Mouse (Mus musculus): ENCODE data around the gene Wdr35. TPM values are rescaled to one million over a fixed set of nuclear protein-coding genes. Genes with fewer than 3 reads are reported as not detected.

The Wdr35 gene
- polyA plus RNA-seq, 1 experiment from 2014 or later, result 21.6 TPM

GRCm38 (mm10) chr12:8975076-8975475 is 1.4 kb downstream of the Wdr35 start:
- Histone ChIP-seq H3K4me2 (ENCODE audit: low read depth) (no peak overlapping the region), H3K36me3 (ENCODE audit: control insufficient read depth, insufficient read depth, low read length) (no peaks in the 10 kb centered on the region), H3K9ac (ENCODE audit: low read length) (no peak overlapping the region), H3K9me3 (ENCODE audit: control insufficient read depth, low read length) (no peaks in the 10 kb centered on the region), H3K27me3 (ENCODE audit: control insufficient read depth, insufficient read depth, low read length) (no peaks in the 10 kb centered on the region), H3K4me1 (ENCODE audit: control insufficient read depth, insufficient read depth, low read length) (peaks cover 4% of the 10 kb centered on the region; the same call in 1 of the 2 replicates), H3K4me3 (ENCODE audit: low read depth, low read length) (no peak overlapping the region), H3K27ac (ENCODE audit: low read depth, low read length) (no peak overlapping the region)
- ATAC-seq (ENCODE audit: insufficient read depth, low FRiP score, low TSS enrichment) (no peak), DNase-seq (ENCODE audit: low spot score) (no peak)
- 87% methylated on average over 3 of the region's 3 CpGs for WGBS

GRCm38 (mm10) chr12:8993231-8993630 is 19.5 kb downstream of the Wdr35 start:
- no peak for ATAC-seq (ENCODE audit: insufficient read depth, low FRiP score, low TSS enrichment)
- WGBS, result 86% methylated on average over 6 of the region's 8 CpGs
- no peaks in the 10 kb centered on the region; the same call in none of the 2 replicates for H3K36me3 ChIP-seq (ENCODE audit: control insufficient read depth, insufficient read depth, low read length)
- no peak overlapping the region for H3K4me2 ChIP-seq (ENCODE audit: low read depth)
- no peaks in the 10 kb centered on the region for H3K27me3 ChIP-seq (ENCODE audit: control insufficient read depth, insufficient read depth, low read length)
- H3K9ac ChIP-seq (ENCODE audit: low read length), result no peak overlapping the region
- DNase-seq (ENCODE audit: low spot score), result no peak
- H3K4me1 ChIP-seq (ENCODE audit: control insufficient read depth, insufficient read depth, low read length), result no peaks in the 10 kb centered on the region
- no peaks in the 10 kb centered on the region for H3K9me3 ChIP-seq (ENCODE audit: control insufficient read depth, low read length)
- no peak overlapping the region for H3K27ac ChIP-seq (ENCODE audit: low read depth, low read length)
- no peak overlapping the region for H3K4me3 ChIP-seq (ENCODE audit: low read depth, low read length)

GRCm38 (mm10) chr12:8998318-8998717 is 24.6 kb downstream of the Wdr35 start:
- ATAC-seq (ENCODE audit: insufficient read depth, low FRiP score, low TSS enrichment), result no peak
- DNase-seq (ENCODE audit: low spot score), result no peak
- no peaks in the 10 kb centered on the region for H3K4me1 ChIP-seq (ENCODE audit: control insufficient read depth, insufficient read depth, low read length)
- no peak overlapping the region for H3K27ac ChIP-seq (ENCODE audit: low read depth, low read length)
- no peaks in the 10 kb centered on the region; the same call in none of the 2 replicates for H3K36me3 ChIP-seq (ENCODE audit: control insufficient read depth, insufficient read depth, low read length)
- H3K9ac ChIP-seq (ENCODE audit: low read length), result no peak overlapping the region
- H3K4me2 ChIP-seq (ENCODE audit: low read depth), result no peak overlapping the region
- no peaks in the 10 kb centered on the region for H3K9me3 ChIP-seq (ENCODE audit: control insufficient read depth, low read length)
- no peak overlapping the region for H3K4me3 ChIP-seq (ENCODE audit: low read depth, low read length)
- WGBS, result 90% methylated on average over 4 of the region's 4 CpGs
- H3K27me3 ChIP-seq (ENCODE audit: control insufficient read depth, insufficient read depth, low read length), result no peaks in the 10 kb centered on the region

GRCm38 (mm10) chr12:9002038-9002648 is 28.5 kb downstream of the Wdr35 start:
- Histone ChIP-seq H3K4me1 (ENCODE audit: control insufficient read depth, insufficient read depth, low read length) (no peaks in the 10 kb centered on the region), H3K4me2 (ENCODE audit: low read depth) (no peak overlapping the region), H3K4me3 (ENCODE audit: low read depth, low read length) (no peak overlapping the region), H3K36me3 (ENCODE audit: control insufficient read depth, insufficient read depth, low read length) (no peaks in the 10 kb centered on the region; the same call in 1 of the 2 replicates), H3K27me3 (ENCODE audit: control insufficient read depth, insufficient read depth, low read length) (no peaks in the 10 kb centered on the region), H3K27ac (ENCODE audit: low read depth, low read length) (no peak overlapping the region), H3K9ac (ENCODE audit: low read length) (no peak overlapping the region), H3K9me3 (ENCODE audit: control insufficient read depth, low read length) (no peaks in the 10 kb centered on the region)
- ATAC-seq (ENCODE audit: insufficient read depth, low FRiP score, low TSS enrichment), result no peak
- peak; percentile 69 for DNase-seq (ENCODE audit: low spot score)
- 17% methylated on average over 5 of the region's 5 CpGs for WGBS

- no peak for DNase-seq (ENCODE audit: low spot score)
Observed at GRCm38 (mm10) chr12:9007146-9007545, 33.5 kb downstream of the Wdr35 start.

GRCm38 (mm10) chr12:9007811-9008210 is 34.1 kb downstream of the Wdr35 start:
- H3K4me1 ChIP-seq (ENCODE audit: control insufficient read depth, insufficient read depth, low read length), result no peaks in the 10 kb centered on the region
- H3K4me3 ChIP-seq (ENCODE audit: low read depth, low read length), result no peak overlapping the region
- H3K4me2 ChIP-seq (ENCODE audit: low read depth), result no peak overlapping the region
- no peaks in the 10 kb centered on the region for H3K27me3 ChIP-seq (ENCODE audit: control insufficient read depth, insufficient read depth, low read length)
- no peak overlapping the region for H3K27ac ChIP-seq (ENCODE audit: low read depth, low read length)
- H3K9me3 ChIP-seq (ENCODE audit: control insufficient read depth, low read length), result no peaks in the 10 kb centered on the region
- 94% methylated on average over 6 of the region's 6 CpGs for WGBS
- H3K9ac ChIP-seq (ENCODE audit: low read length), result no peak overlapping the region
- DNase-seq (ENCODE audit: low spot score) (no peak), ATAC-seq (ENCODE audit: insufficient read depth, low FRiP score, low TSS enrichment) (no peak)
- H3K36me3 ChIP-seq (ENCODE audit: control insufficient read depth, insufficient read depth, low read length), result no peaks in the 10 kb centered on the region

More at GRCm38 (mm10) chr12:9007146-9007545, 33.5 kb downstream of the Wdr35 start:
- WGBS, result 50% methylated on average over 4 of the region's 4 CpGs
- ATAC-seq (ENCODE audit: insufficient read depth, low FRiP score, low TSS enrichment), result no peak
- H3K9me3 ChIP-seq (ENCODE audit: control insufficient read depth, low read length), result no peaks in the 10 kb centered on the region
- no peak overlapping the region for H3K4me3 ChIP-seq (ENCODE audit: low read depth, low read length)
- H3K36me3 ChIP-seq (ENCODE audit: control insufficient read depth, insufficient read depth, low read length), result no peaks in the 10 kb centered on the region
- H3K27me3 ChIP-seq (ENCODE audit: control insufficient read depth, insufficient read depth, low read length), result no peaks in the 10 kb centered on the region
- no peak overlapping the region for H3K27ac ChIP-seq (ENCODE audit: low read depth, low read length)
- no peak overlapping the region for H3K9ac ChIP-seq (ENCODE audit: low read length)
- no peaks in the 10 kb centered on the region for H3K4me1 ChIP-seq (ENCODE audit: control insufficient read depth, insufficient read depth, low read length)
- no peak overlapping the region for H3K4me2 ChIP-seq (ENCODE audit: low read depth)

- ATAC-seq (ENCODE audit: insufficient read depth, low FRiP score, low TSS enrichment) (no peak), DNase-seq (ENCODE audit: low spot score) (no peak)
- Histone ChIP-seq H3K4me1 (ENCODE audit: control insufficient read depth, insufficient read depth, low read length) (no peaks in the 10 kb centered on the region), H3K9me3 (ENCODE audit: control insufficient read depth, low read length) (no peaks in the 10 kb centered on the region), H3K27me3 (ENCODE audit: control insufficient read depth, insufficient read depth, low read length) (no peaks in the 10 kb centered on the region), H3K4me3 (ENCODE audit: low read depth, low read length) (no peak overlapping the region), H3K4me2 (ENCODE audit: low read depth) (no peak overlapping the region), H3K9ac (ENCODE audit: low read length) (no peak overlapping the region), H3K27ac (ENCODE audit: low read depth, low read length) (no peak overlapping the region), H3K36me3 (ENCODE audit: control insufficient read depth, insufficient read depth, low read length) (no peaks in the 10 kb centered on the region)
- WGBS, result 65% methylated on average over 4 of the region's 4 CpGs
Observed at GRCm38 (mm10) chr12:9010311-9010710, 36.6 kb downstream of the Wdr35 start.

- DNase-seq (ENCODE audit: low spot score) (no peak), ATAC-seq (ENCODE audit: insufficient read depth, low FRiP score, low TSS enrichment) (no peak)
- Histone ChIP-seq H3K4me2 (ENCODE audit: low read depth) (no peak overlapping the region), H3K27me3 (ENCODE audit: control insufficient read depth, insufficient read depth, low read length) (no peaks in the 10 kb centered on the region), H3K36me3 (ENCODE audit: control insufficient read depth, insufficient read depth, low read length) (no peaks in the 10 kb centered on the region), H3K9me3 (ENCODE audit: control insufficient read depth, low read length) (no peaks in the 10 kb centered on the region), H3K4me3 (ENCODE audit: low read depth, low read length) (no peak overlapping the region), H3K9ac (ENCODE audit: low read length) (no peak overlapping the region), H3K27ac (ENCODE audit: low read depth, low read length) (no peak overlapping the region), H3K4me1 (ENCODE audit: control insufficient read depth, insufficient read depth, low read length) (no peaks in the 10 kb centered on the region)
- 94% methylated on average over 9 of the region's 9 CpGs for WGBS
Observed at GRCm38 (mm10) chr12:9016376-9016775, 42.7 kb downstream of the Wdr35 start.

- H3K27me3 ChIP-seq (ENCODE audit: control insufficient read depth, insufficient read depth, low read length), result no peaks in the 10 kb centered on the region
- H3K4me2 ChIP-seq (ENCODE audit: low read depth), result no peak overlapping the region
- no peaks in the 10 kb centered on the region for H3K36me3 ChIP-seq (ENCODE audit: control insufficient read depth, insufficient read depth, low read length)
- DNase-seq (ENCODE audit: low spot score), result no peak
- no peak overlapping the region for H3K9ac ChIP-seq (ENCODE audit: low read length)
- no peak overlapping the region for H3K4me3 ChIP-seq (ENCODE audit: low read depth, low read length)
- WGBS, result 95% methylated on average over 8 of the region's 8 CpGs
- ATAC-seq (ENCODE audit: insufficient read depth, low FRiP score, low TSS enrichment), result no peak
- H3K27ac ChIP-seq (ENCODE audit: low read depth, low read length), result no peak overlapping the region
- H3K4me1 ChIP-seq (ENCODE audit: control insufficient read depth, insufficient read depth, low read length), result no peaks in the 10 kb centered on the region
- no peaks in the 10 kb centered on the region for H3K9me3 ChIP-seq (ENCODE audit: control insufficient read depth, low read length)
Observed at GRCm38 (mm10) chr12:9020431-9020830, 46.7 kb downstream of the Wdr35 start.
